Mouse (Mus musculus) stomach, embryonic 16.5 days (tissue): ENCODE measurements around the gene Rcan2. TPM values are rescaled to one million over a fixed set of nuclear protein-coding genes. Genes with fewer than 3 reads are reported as not detected.

Source experiments
- ATAC-seq: fragments of 200-750 bp; cut with Nextera tagmentation; 2 replicates; pipeline ENCODE4 v1.8.0; 2017; ENCODE audit warnings: moderate number of reproducible peaks, moderate TSS enrichment; ENCODE audit not compliant: insufficient read depth, low FRiP score
- H3K27ac ChIP-seq: fragments of 300-500 bp; sonication (generic); 2 replicates; pipeline ENCODE4 v1.5.1; 2014; ENCODE audit warnings: low read length
- H3K27me3 ChIP-seq: fragments of 300-500 bp; sonication (generic); 2 replicates; pipeline ENCODE4 v1.6.1; 2014; ENCODE audit warnings: low read length, control low read depth, mixed read lengths; ENCODE audit not compliant: control insufficient read depth, insufficient read depth
- H3K36me3 ChIP-seq: fragments of 300-500 bp; sonication (generic); 2 replicates; pipeline ENCODE4 v1.6.1; 2014; ENCODE audit warnings: low read length; ENCODE audit not compliant: control insufficient read depth, insufficient read depth
- H3K4me1 ChIP-seq: fragments of 300-500 bp; sonication (generic); 2 replicates; pipeline ENCODE4 v1.6.1; 2014; ENCODE audit warnings: low read length, control low read depth, mixed read lengths; ENCODE audit not compliant: control insufficient read depth, insufficient read depth
- H3K4me2 ChIP-seq: fragments of 300-500 bp; sonication (generic); 2 replicates; pipeline ENCODE4 v1.6.1; 2014; ENCODE audit warnings: low read depth, low read length, mixed read lengths
- H3K4me3 ChIP-seq: fragments of 300-500 bp; sonication (generic); replicated peaks from 2 replicates; pipeline ENCODE4 v1.5.1; 2014; ENCODE audit warnings: mild to moderate bottlenecking, low read length
- H3K9ac ChIP-seq: fragments of 300-500 bp; sonication (generic); 2 replicates; pipeline ENCODE4 v1.6.1; 2014; ENCODE audit warnings: low read length
- H3K9me3 ChIP-seq: fragments of 300-500 bp; sonication (generic); replicated peaks from 2 replicates; pipeline ENCODE4 v1.6.1; 2016; ENCODE audit warnings: low read length, control low read depth; ENCODE audit not compliant: control insufficient read depth
- WGBS: fragments of 180-500 bp; shearing (Covaris S2); extraction: QIAGEN DNeasy Blood & Tissue Kit; methylation state at CpG from one replicate; pipeline ENCODE4 v1.1.7; 2014; 5-methylcytosine and 5-hydroxymethylcytosine counted together
- polyA plus RNA-seq: library from polyadenylated mRNA; unstranded; fragments of >200 nt; fragmentation: Nextera tagmentation; extraction: Ambion mirVana; gene quantifications from 2 replicates; pipeline ENCODE4 v1.2.1, GENCODE M21; 2015

Gene Rcan2
- polyA plus RNA-seq, 1 experiment from 2014 or later = 12.0 TPM

GRCm38 (mm10) chr17:43846714-43847113 is 45.6 kb downstream of the Rcan2 start:
- Histone ChIP-seq H3K9me3 (no peaks in the 10 kb centered on the region), H3K27me3 (no peaks in the 10 kb centered on the region), H3K9ac (no peak overlapping the region), H3K4me3 (no peak overlapping the region), H3K4me2 (no peak overlapping the region), H3K36me3 (no peaks in the 10 kb centered on the region), H3K27ac (no peak overlapping the region), H3K4me1 (no peaks in the 10 kb centered on the region)
- no peak for ATAC-seq
- WGBS = 59% methylated on average over 2 of the region's 2 CpGs

GRCm38 (mm10) chr17:43848903-43849302 is 47.8 kb downstream of the Rcan2 start:
- H3K9ac ChIP-seq = no peak overlapping the region
- H3K27me3 ChIP-seq = no peaks in the 10 kb centered on the region
- no peaks in the 10 kb centered on the region for H3K9me3 ChIP-seq
- no peak overlapping the region for H3K27ac ChIP-seq
- H3K4me2 ChIP-seq = no peak overlapping the region
- no peak overlapping the region for H3K4me3 ChIP-seq
- no peaks in the 10 kb centered on the region for H3K36me3 ChIP-seq
- no peaks in the 10 kb centered on the region for H3K4me1 ChIP-seq
- ATAC-seq = no peak
- WGBS = 66% methylated on average over 3 of the region's 3 CpGs

GRCm38 (mm10) chr17:43855132-43855531 is 54.0 kb downstream of the Rcan2 start:
- Histone ChIP-seq H3K4me2 (no peak overlapping the region), H3K27me3 (no peaks in the 10 kb centered on the region), H3K4me3 (no peak overlapping the region), H3K4me1 (no peaks in the 10 kb centered on the region), H3K9me3 (no peaks in the 10 kb centered on the region), H3K27ac (no peak overlapping the region), H3K36me3 (no peaks in the 10 kb centered on the region), H3K9ac (no peak overlapping the region)
- WGBS = 75% methylated on average over 5 of the region's 5 CpGs
- no peak for ATAC-seq

- Histone ChIP-seq H3K27me3 (no peaks in the 10 kb centered on the region), H3K9ac (no peak overlapping the region), H3K9me3 (no peaks in the 10 kb centered on the region), H3K4me1 (no peaks in the 10 kb centered on the region), H3K27ac (no peak overlapping the region), H3K4me2 (no peak overlapping the region), H3K36me3 (no peaks in the 10 kb centered on the region), H3K4me3 (no peak overlapping the region)
- 60% methylated on average over 4 of the region's 4 CpGs for WGBS
- ATAC-seq = no peak
Observed at GRCm38 (mm10) chr17:43856081-43856480, 54.9 kb downstream of the Rcan2 start.

GRCm38 (mm10) chr17:43868808-43869207 is 67.7 kb downstream of the Rcan2 start:
- Histone ChIP-seq H3K4me2 (no peak overlapping the region), H3K9me3 (no peaks in the 10 kb centered on the region), H3K4me1 (no peaks in the 10 kb centered on the region), H3K27me3 (no peaks in the 10 kb centered on the region), H3K4me3 (no peak overlapping the region), H3K36me3 (no peaks in the 10 kb centered on the region), H3K27ac (no peak overlapping the region), H3K9ac (no peak overlapping the region)
- 89% methylated on average over 9 of the region's 9 CpGs for WGBS
- ATAC-seq = no peak

GRCm38 (mm10) chr17:43869677-43870076 is 68.5 kb downstream of the Rcan2 start:
- Histone ChIP-seq H3K9me3 (no peaks in the 10 kb centered on the region), H3K27me3 (no peaks in the 10 kb centered on the region), H3K4me1 (no peaks in the 10 kb centered on the region), H3K9ac (no peak overlapping the region), H3K36me3 (no peaks in the 10 kb centered on the region), H3K4me3 (no peak overlapping the region), H3K4me2 (no peak overlapping the region), H3K27ac (no peak overlapping the region)
- ATAC-seq = no peak
- WGBS = 12% methylated on average over 5 of the region's 5 CpGs

GRCm38 (mm10) chr17:43874417-43874816 is 73.3 kb downstream of the Rcan2 start:
- no peaks in the 10 kb centered on the region for H3K36me3 ChIP-seq
- no peak overlapping the region for H3K27ac ChIP-seq
- no peak for ATAC-seq
- H3K9me3 ChIP-seq = no peaks in the 10 kb centered on the region
- 77% methylated on average over 5 of the region's 5 CpGs for WGBS
- no peak overlapping the region for H3K4me2 ChIP-seq
- no peak overlapping the region for H3K9ac ChIP-seq
- H3K27me3 ChIP-seq = no peaks in the 10 kb centered on the region
- H3K4me1 ChIP-seq = no peaks in the 10 kb centered on the region
- no peak overlapping the region for H3K4me3 ChIP-seq

GRCm38 (mm10) chr17:43877425-43877824 is 76.3 kb downstream of the Rcan2 start:
- Histone ChIP-seq H3K4me1 (no peaks in the 10 kb centered on the region), H3K27ac (no peak overlapping the region), H3K4me3 (no peak overlapping the region), H3K36me3 (no peaks in the 10 kb centered on the region), H3K27me3 (no peaks in the 10 kb centered on the region), H3K9ac (no peak overlapping the region), H3K9me3 (no peaks in the 10 kb centered on the region), H3K4me2 (no peak overlapping the region)
- 62% methylated on average over 2 of the region's 2 CpGs for WGBS
- no peak for ATAC-seq

GRCm38 (mm10) chr17:43883016-43883415 is 81.9 kb downstream of the Rcan2 start:
- H3K9me3 ChIP-seq = no peaks in the 10 kb centered on the region
- H3K4me1 ChIP-seq = no peaks in the 10 kb centered on the region
- 14% methylated on average over 1 of the region's 1 CpGs for WGBS
- H3K9ac ChIP-seq = no peak overlapping the region
- ATAC-seq = no peak
- H3K4me3 ChIP-seq = no peak overlapping the region
- H3K4me2 ChIP-seq = no peak overlapping the region
- H3K27ac ChIP-seq = no peak overlapping the region
- H3K27me3 ChIP-seq = no peaks in the 10 kb centered on the region
- no peaks in the 10 kb centered on the region for H3K36me3 ChIP-seq

GRCm38 (mm10) chr17:43886262-43886661 is 85.1 kb downstream of the Rcan2 start:
- Histone ChIP-seq H3K27ac (no peak overlapping the region), H3K9me3 (no peaks in the 10 kb centered on the region), H3K9ac (no peak overlapping the region), H3K27me3 (no peaks in the 10 kb centered on the region), H3K4me2 (no peak overlapping the region), H3K36me3 (no peaks in the 10 kb centered on the region), H3K4me1 (no peaks in the 10 kb centered on the region), H3K4me3 (no peak overlapping the region)
- no peak for ATAC-seq
- WGBS = 54% methylated on average over 7 of the region's 7 CpGs
